Mouse (Mus musculus) CH12.LX (cell line): ENCODE results near the gene Erbb3. TPM values are rescaled to one million over a fixed set of nuclear protein-coding genes. Genes with fewer than 3 reads are reported as not detected.

Experiments used
- DNase-seq: peaks from one replicate; pipeline ENCODE4 v3.0.0-alpha.2; 2013; ENCODE audit errors: extremely low read depth
- H3K27ac ChIP-seq: 2 replicates; pipeline ENCODE4 v1.5.1; 2012; ENCODE audit warnings: low read depth, mild to moderate bottlenecking, control low read depth, moderate library complexity; ENCODE audit not compliant: insufficient read depth
- H3K27me3 ChIP-seq: replicated peaks from 2 replicates; pipeline ENCODE3; 2012; ENCODE audit warnings: inconsistent platforms
- H3K36me3 ChIP-seq, 2 experiments: replicated peaks in 1 of 2; 2 replicates each; pipeline versions ENCODE3 to v1.6.1; 2012; ENCODE audit warnings: inconsistent platforms in 1 of 2, low read length in 1 of 2, mild to moderate bottlenecking in 1 of 2, mixed read lengths in 1 of 2, moderate library complexity in 1 of 2; ENCODE audit not compliant: control insufficient read depth in 1 of 2, insufficient read depth in 1 of 2
- H3K4me1 ChIP-seq, 2 experiments: 2 replicates each; pipeline ENCODE4 v1.6.1; 2012; ENCODE audit warnings: inconsistent platforms in 1 of 2, moderate library complexity in 1 of 2; ENCODE audit not compliant: insufficient read depth in 2 of 2, control insufficient read depth in 1 of 2
- H3K4me2 ChIP-seq: 2 replicates; pipeline ENCODE4 v1.6.1; 2012; ENCODE audit warnings: low read depth, mild to moderate bottlenecking, control low read depth; ENCODE audit not compliant: poor library complexity, insufficient read depth, severe bottlenecking
- H3K4me3 ChIP-seq, 3 experiments: fragments of 150-350 bp in 1 of 3; sonication (generic) in 1 of 3; replicated peaks in 1 of 3; 2 replicates each; pipeline versions ENCODE3 to v1.5.1; 2011 to 2012; ENCODE audit warnings: low read depth in 2 of 3, low read length in 2 of 3, mild to moderate bottlenecking in 2 of 3, moderate library complexity in 2 of 3, control low read depth in 1 of 3, improper control_type of control experiment in 1 of 3, inconsistent platforms in 1 of 3, mixed read lengths in 1 of 3; ENCODE audit not compliant: poor library complexity in 1 of 3
- H3K79me2 ChIP-seq: replicated peaks from 2 replicates; pipeline ENCODE4 v1.6.1; 2012; ENCODE audit warnings: mild to moderate bottlenecking, moderate library complexity; ENCODE audit not compliant: control insufficient read depth, poor library complexity, insufficient read depth, severe bottlenecking; ENCODE audit errors: extremely low read depth
- H3K9ac ChIP-seq: 2 replicates; pipeline ENCODE4 v1.6.1; 2012; ENCODE audit warnings: low read depth, mild to moderate bottlenecking, control low read depth, moderate library complexity; ENCODE audit not compliant: insufficient read depth
- H3K9me3 ChIP-seq: replicated peaks from 2 replicates; pipeline ENCODE3; 2012; ENCODE audit warnings: low read length, inconsistent platforms, mixed read lengths
- CHD1 ChIP-seq: IDR thresholded peaks from 2 replicates; pipeline ENCODE4 v1.6.1; 2012; ENCODE audit warnings: low read depth, low read length, improper control_type of control experiment, inconsistent platforms
- CTCF ChIP-seq, 2 experiments: IDR thresholded peaks in 1 of 2; conservative IDR thresholded peaks in 1 of 2; 2 replicates each; pipeline ENCODE4 v1.5.1; 2011 to 2012; ENCODE audit warnings: low read depth in 2 of 2, low read length in 2 of 2, improper control_type of control experiment in 1 of 2, inconsistent platforms in 1 of 2, mild to moderate bottlenecking in 1 of 2, moderate library complexity in 1 of 2
- E2F4 ChIP-seq: IDR thresholded peaks from 2 replicates; pipeline ENCODE4 v1.6.1; 2011; ENCODE audit warnings: low read depth, low read length, improper control_type of control experiment; ENCODE audit not compliant: insufficient replicate concordance
- ELF1 ChIP-seq: IDR thresholded peaks from 2 replicates; pipeline ENCODE4 v1.6.1; 2014; ENCODE audit warnings: low read depth, mild to moderate bottlenecking, inconsistent platforms, low read length, improper control_type of control experiment
- EP300 ChIP-seq: IDR thresholded peaks from 2 replicates; pipeline ENCODE4 v1.6.1; 2011; ENCODE audit warnings: low read length, improper control_type of control experiment
- ETS1 ChIP-seq: conservative IDR thresholded peaks from 2 replicates; pipeline ENCODE4 v1.6.1; 2012; ENCODE audit warnings: low read depth, mild to moderate bottlenecking, inconsistent platforms, low read length, improper control_type of control experiment, moderate library complexity
- GABPA ChIP-seq: IDR thresholded peaks from 2 replicates; pipeline ENCODE4 v1.6.1; 2012; ENCODE audit warnings: low read depth, low read length, improper control_type of control experiment, inconsistent platforms; ENCODE audit not compliant: insufficient replicate concordance
- HCFC1 ChIP-seq: IDR thresholded peaks from 2 replicates; pipeline ENCODE4 v1.6.1; 2012; ENCODE audit warnings: low read depth, mild to moderate bottlenecking, inconsistent platforms, low read length, improper control_type of control experiment
- IRF4 ChIP-seq: IDR thresholded peaks from 2 replicates; pipeline ENCODE4 v1.6.1; 2014; ENCODE audit warnings: low read depth, mild to moderate bottlenecking, inconsistent platforms, low read length, improper control_type of control experiment
- JUN ChIP-seq: IDR thresholded peaks from 2 replicates; pipeline ENCODE4 v1.6.1; 2011; ENCODE audit warnings: low read depth, mild to moderate bottlenecking, low read length, improper control_type of control experiment, moderate library complexity; ENCODE audit not compliant: insufficient read depth
- JUND ChIP-seq: conservative IDR thresholded peaks from 2 replicates; pipeline ENCODE4 v1.6.1; 2011; ENCODE audit warnings: low read depth, low read length, improper control_type of control experiment
- KAT2A ChIP-seq: IDR thresholded peaks from 2 replicates; pipeline ENCODE4 v1.6.1; 2012; ENCODE audit warnings: low read length, improper control_type of control experiment, inconsistent platforms; ENCODE audit not compliant: insufficient replicate concordance
- MAFK ChIP-seq: IDR thresholded peaks from 2 replicates; pipeline ENCODE4 v1.6.1; 2011; ENCODE audit warnings: low read length, improper control_type of control experiment; ENCODE audit not compliant: insufficient replicate concordance
- MAX ChIP-seq: IDR thresholded peaks from 2 replicates; pipeline ENCODE4 v1.6.1; 2011; ENCODE audit warnings: low read length, improper control_type of control experiment
- MEF2A ChIP-seq: IDR thresholded peaks from 2 replicates; pipeline ENCODE4 v1.6.1; 2014; ENCODE audit warnings: low read depth, mild to moderate bottlenecking, inconsistent platforms, low read length, improper control_type of control experiment, borderline replicate concordance
- MXI1 ChIP-seq: IDR thresholded peaks from 2 replicates; pipeline ENCODE4 v1.6.1; 2011; ENCODE audit warnings: mild to moderate bottlenecking, low read depth, low read length, improper control_type of control experiment
- MYC ChIP-seq: IDR thresholded peaks from 2 replicates; pipeline ENCODE4 v1.6.1; 2011; ENCODE audit warnings: low read depth, mild to moderate bottlenecking, improper control_type of control experiment, low read length
- POLR2A ChIP-seq: IDR thresholded peaks from 2 replicates; pipeline ENCODE4 v1.6.1; 2011; ENCODE audit warnings: low read depth, mild to moderate bottlenecking, improper control_type of control experiment, low read length
- POLR2AphosphoS2 ChIP-seq: IDR thresholded peaks from 2 replicates; pipeline ENCODE4 v1.6.1; 2011; ENCODE audit warnings: low read depth, low read length, improper control_type of control experiment
- RAD21 ChIP-seq: IDR thresholded peaks from 2 replicates; pipeline ENCODE4 v1.6.1; 2011; ENCODE audit warnings: low read depth, mild to moderate bottlenecking, low read length, improper control_type of control experiment, moderate library complexity
- RCOR1 ChIP-seq: conservative IDR thresholded peaks from 2 replicates; pipeline ENCODE4 v1.6.1; 2012; ENCODE audit warnings: low read depth, mild to moderate bottlenecking, inconsistent platforms, low read length, improper control_type of control experiment
- SIN3A ChIP-seq: IDR thresholded peaks from 2 replicates; pipeline ENCODE4 v1.6.1; 2012; ENCODE audit warnings: low read length, improper control_type of control experiment, inconsistent platforms
- SMC3 ChIP-seq: IDR thresholded peaks from 2 replicates; pipeline ENCODE4 v1.6.1; 2011; ENCODE audit warnings: low read depth, low read length, improper control_type of control experiment
- TBP ChIP-seq: conservative IDR thresholded peaks from 2 replicates; pipeline ENCODE4 v1.6.1; 2011; ENCODE audit warnings: low read depth, low read length, improper control_type of control experiment
- TCF12 ChIP-seq: IDR thresholded peaks from 2 replicates; pipeline ENCODE4 v1.6.1; 2014; ENCODE audit warnings: low read depth, mild to moderate bottlenecking, inconsistent platforms, low read length, improper control_type of control experiment
- UBTF ChIP-seq: IDR thresholded peaks from 2 replicates; pipeline ENCODE4 v1.6.1; 2012; ENCODE audit warnings: low read depth, mild to moderate bottlenecking, inconsistent platforms, low read length, improper control_type of control experiment, moderate library complexity
- USF2 ChIP-seq: conservative IDR thresholded peaks from 2 replicates; pipeline ENCODE4 v1.6.1; 2011; ENCODE audit warnings: low read depth, low read length, improper control_type of control experiment
- ZC3H11A ChIP-seq: IDR thresholded peaks from 2 replicates; pipeline ENCODE4 v1.6.1; 2012; ENCODE audit warnings: low read depth, mild to moderate bottlenecking, inconsistent platforms, low read length, improper control_type of control experiment
- ZKSCAN1 ChIP-seq: IDR thresholded peaks from 2 replicates; pipeline ENCODE4 v1.6.1; 2012; ENCODE audit warnings: low read depth, inconsistent platforms, low read length, improper control_type of control experiment, borderline replicate concordance
- ZMIZ1 ChIP-seq: IDR thresholded peaks from 2 replicates; pipeline ENCODE4 v1.6.1; 2012; ENCODE audit warnings: low read depth, mild to moderate bottlenecking, inconsistent platforms, low read length, improper control_type of control experiment
- ZNF384 ChIP-seq: IDR thresholded peaks from 2 replicates; pipeline ENCODE4 v1.6.1; 2012; ENCODE audit warnings: low read depth, low read length, improper control_type of control experiment, inconsistent platforms
- dilution Hi-C: fragments of 300-500 bp; cut with MboI; formaldehyde crosslinking; loops from 2 replicates; pipeline ENCODE4 v1.14.3; 2020; ENCODE audit warnings: low sequenced_read_pairs; ENCODE audit not compliant: extremely low pct_unique_long_range_greater_than_20kb, extremely low pct_ligation_motif_present
- in situ Hi-C: fragments of 300-500 bp; cut with MboI; formaldehyde crosslinking; loops from 3 replicates; pipeline ENCODE4 v1.14.3; 2019; ENCODE audit warnings: low sequenced_read_pairs, low pct_ligation_motif_present, low pct_unique_long_range_greater_than_20kb, mixed read lengths
- polyA plus RNA-seq: library from polyadenylated mRNA; unstranded; fragments of >175 nt; gene quantifications from 2 replicates; pipeline ENCODE4 v1.2.1, GENCODE M21; 2012; ENCODE audit warnings: low read depth; ENCODE audit not compliant: insufficient read length
- total RNA-seq, 2 experiments: library from RNA; depleted of rRNA; stranded (reverse); fragments of 300-350 nt in 1 of 2; fragments of >200 nt in 1 of 2; gene quantifications; 2 replicates each; pipeline ENCODE4 v1.2.3; 2012 to 2014

The Erbb3 gene
- total and polyA plus RNA-seq, 3 experiments: 7.7 to 12.6 (median 11.3) TPM

- dilution Hi-C loops (no loop called here), in situ Hi-C loops (no loop called here)
- DNase-seq: no peak
- Histone ChIP-seq H3K9ac (peak overlapping the region; percentile 46; the same call in 1 of the 2 replicates), H3K4me2 (peak overlapping the region; percentile 95), H3K36me3 (no peaks in the 10 kb centered on the region), H3K27me3 (no peaks in the 10 kb centered on the region), H3K9me3 (no peaks in the 10 kb centered on the region), H3K4me3 (peak overlapping the region; percentile 8 to 62 (median 45)), H3K27ac (no peak overlapping the region), H3K79me2 (no peaks in the 10 kb centered on the region), H3K4me1 (peaks cover 0 to 14% of the 10 kb centered on the region in 2 experiments; a peak in 2 of 4 replicates)
- TF ChIP-seq TCF12 (no peak), RCOR1 (no peak), MAX (peak; percentile 62; the same call in 1 of the 2 replicates), MYC (peak; percentile 83; the same call in 1 of the 2 replicates), MEF2A (no peak), IRF4 (no peak), GABPA (no peak), ZC3H11A (no peak), USF2 (no peak), TBP (peak; percentile 71; the same call in 1 of the 2 replicates), SMC3 (peak; percentile 3; the same call in 1 of the 2 replicates), MXI1 (0 out of 2 replicates have a peak, but pooled peaks have one; percentile 26), RAD21 (no peak), ZNF384 (no peak), HCFC1 (no peak), CTCF (conservative IDR thresholded peaks at IDR 0.05 in 1 of 2, IDR thresholded peaks at IDR 0.05 in 1 of 2; ENCODE audit: low read depth in 2 of 2, low read length in 2 of 2) (peak in 1 of 2 experiments; percentile 48; a peak in 2 of 4 replicates), SIN3A (no peak), JUND (no peak), ELF1 (peak; percentile 39; the same call in 1 of the 2 replicates)
Measured at GRCm38 (mm10) chr10:128613154-128613440, 23.6 kb upstream of the Erbb3 start.

- Histone ChIP-seq H3K36me3 (no peaks in the 10 kb centered on the region), H3K27ac (no peak overlapping the region), H3K4me1 (peaks cover 0 to 13% of the 10 kb centered on the region in 2 experiments; a peak in 2 of 4 replicates), H3K27me3 (no peaks in the 10 kb centered on the region), H3K79me2 (no peaks in the 10 kb centered on the region), H3K9me3 (no peaks in the 10 kb centered on the region), H3K9ac (peak overlapping the region; percentile 46; the same call in 1 of the 2 replicates), H3K4me3 (peak overlapping the region; percentile 8 to 62 (median 45)), H3K4me2 (peak overlapping the region; percentile 95)
- in situ Hi-C loops (no loop called here), dilution Hi-C loops (no loop called here)
- DNase-seq: peak; percentile 90
- TF ChIP-seq ZNF384 (no peak), ETS1 (no peak), MXI1 (no peak), ZMIZ1 (no peak), KAT2A (no peak), POLR2A (peak; percentile 52), JUN (no peak), TBP (no peak), CHD1 (no peak; the same call in 1 of the 2 replicates), IRF4 (no peak; the same call in 1 of the 2 replicates), UBTF (no peak), EP300 (no peak), MAFK (no peak), CTCF (conservative IDR thresholded peaks at IDR 0.05 in 1 of 2, IDR thresholded peaks at IDR 0.05 in 1 of 2; ENCODE audit: low read depth in 2 of 2, low read length in 2 of 2) (peak; percentile 90 to 92), ZKSCAN1 (no peak), SMC3 (peak; percentile 54), ZC3H11A (no peak), TCF12 (no peak), POLR2AphosphoS2 (no peak), E2F4 (no peak)
Measured at GRCm38 (mm10) chr10:128612433-128613153, 23.1 kb upstream of the Erbb3 start.
